Mouse (Mus musculus): ENCODE measurements around the gene Olfr564.

Olfr564 gene

GRCm38 (mm10) chr7:102803180-102803579, at the start of gene Olfr564:
TSS of gene Olfr564 (plus strand) at chr7:102803480.
- DNase-seq (ENCODE audit: low read depth, low spot score): no peak

GRCm38 (mm10) chr7:102759266-102759665, 44.0 kb upstream of the Olfr564 start, which contains the start of the genes Olfr560 and Olfr78:
TSS of gene Olfr560 (minus strand) at chr7:102759366.
TSS of gene Olfr78 (minus strand) at chr7:102759471.
- DNase-seq (ENCODE audit: low read depth, low spot score): no peak

GRCm38 (mm10) chr7:102770921-102771320, 32.4 kb upstream of the Olfr564 start, which contains the start of gene Olfr561:
TSS of gene Olfr561 (plus strand) at chr7:102771221.
- DNase-seq (ENCODE audit: low read depth, low spot score): no peak

Measured in brain, adult 2 months (tissue).